Mouse (Mus musculus): Measurements from ENCODE around the gene Slc2a4.

Gene Slc2a4

GRCm38 (mm10) chr11:69948066-69948762 lies at the start of gene Slc2a4:
Slc2a4 (minus strand) TSS chr11:69948188.
- DNase-seq (ENCODE audit: low spot score), result peak; percentile 93

- DNase-seq (ENCODE audit: low spot score), result peak; percentile 95
These were observed 49.1 kb upstream of the Slc2a4 start for GRCm38 (mm10) chr11:69997070-69997509.

- DNase-seq (ENCODE audit: low spot score), result no peak
These were observed 48.4 kb upstream of the Slc2a4 start for GRCm38 (mm10) chr11:69996161-69997061.

GRCm38 (mm10) chr11:69995391-69995960 lies 47.5 kb upstream of the Slc2a4 start, which contains the start of gene Phf23:
Phf23 (plus strand) TSS chr11:69995777.
- peak; percentile 100 for DNase-seq (ENCODE audit: low spot score)

GRCm38 (mm10) chr11:69994401-69995090 lies 46.6 kb upstream of the Slc2a4 start:
- DNase-seq (ENCODE audit: low spot score), result no peak

GRCm38 (mm10) chr11:69992932-69993331 lies 44.9 kb upstream of the Slc2a4 start:
- no peak for DNase-seq (ENCODE audit: low spot score)

- DNase-seq (ENCODE audit: low spot score), result no peak
These were observed 44.4 kb upstream of the Slc2a4 start for GRCm38 (mm10) chr11:69992396-69992795.

- no peak for DNase-seq (ENCODE audit: low spot score)
These were observed 43.7 kb upstream of the Slc2a4 start for GRCm38 (mm10) chr11:69991711-69992110.

- peak; percentile 97 for DNase-seq (ENCODE audit: low spot score)
These were observed 43.1 kb upstream of the Slc2a4 start, which contains the start of gene Gabarap for GRCm38 (mm10) chr11:69990850-69991691. Gabarap (plus strand) TSS chr11:69991143.

- DNase-seq (ENCODE audit: low spot score), result no peak
These were observed 42.0 kb upstream of the Slc2a4 start for GRCm38 (mm10) chr11:69989949-69990348.

GRCm38 (mm10) chr11:69984431-69984830 lies 36.4 kb upstream of the Slc2a4 start:
- no peak for DNase-seq (ENCODE audit: low spot score)

- no peak for DNase-seq (ENCODE audit: low spot score)
These were observed 35.4 kb upstream of the Slc2a4 start for GRCm38 (mm10) chr11:69983377-69983776.

GRCm38 (mm10) chr11:69982877-69983276 lies 34.9 kb upstream of the Slc2a4 start:
- DNase-seq (ENCODE audit: low spot score), result no peak

GRCm38 (mm10) chr11:69982225-69982624 lies 34.2 kb upstream of the Slc2a4 start, which contains the start of gene Elp5:
Elp5 (minus strand) TSS chr11:69982517.
- DNase-seq (ENCODE audit: low spot score), result no peak

GRCm38 (mm10) chr11:69981141-69981762 lies 33.3 kb upstream of the Slc2a4 start, which contains the start of gene Ctdnep1:
Ctdnep1 (plus strand) TSS chr11:69981156.
- DNase-seq (ENCODE audit: low spot score), result no peak

GRCm38 (mm10) chr11:69980196-69981140 lies 32.5 kb upstream of the Slc2a4 start:
- DNase-seq (ENCODE audit: low spot score), result peak; percentile 100

GRCm38 (mm10) chr11:69979827-69980195 lies 31.8 kb upstream of the Slc2a4 start:
- no peak for DNase-seq (ENCODE audit: low spot score)

- no peak for DNase-seq (ENCODE audit: low spot score)
These were observed 28.3 kb upstream of the Slc2a4 start for GRCm38 (mm10) chr11:69976271-69976670.

- no peak for DNase-seq (ENCODE audit: low spot score)
These were observed 26.9 kb upstream of the Slc2a4 start for GRCm38 (mm10) chr11:69974907-69975306.

All from yolk sac, embryonic 10.5 days (tissue).